Mouse (Mus musculus) heart, adult 2 months (tissue): ENCODE results near the gene Tmem273.

Experiments
- CTCF ChIP-seq: fragments of 200-600 bp; IDR thresholded peaks from 2 replicates; pipeline ENCODE4 v1.8.1; 2022; ENCODE audit warnings: antibody characterized with exemption, mild to moderate bottlenecking, moderate library complexity
- EP300 ChIP-seq: fragments of 200-500 bp; IDR thresholded peaks from 2 replicates; pipeline ENCODE4 v1.6.1; 2011; ENCODE audit warnings: low read depth, low read length, control low read depth; ENCODE audit not compliant: insufficient read depth
- POLR2A ChIP-seq: fragments of 200-500 bp; IDR thresholded peaks from 2 replicates; pipeline ENCODE4 v1.6.1; 2011; ENCODE audit warnings: mild to moderate bottlenecking, low read depth, low read length, control low read depth; ENCODE audit not compliant: insufficient read depth

GRCm38 (mm10) chr14:32825426-32826032 lies 39.8 kb downstream of the Tmem273 start:
- TF ChIP-seq POLR2A (no peak), CTCF (no peak), EP300 (no peak)
